Mouse (Mus musculus) midbrain, embryonic 15.5 days (tissue): ENCODE results near the gene Tll2. TPM values are rescaled to one million over a fixed set of nuclear protein-coding genes. Genes with fewer than 3 reads are reported as not detected.

Experiments used
- ATAC-seq: fragments of 200-750 bp; cut with Nextera tagmentation; replicated peaks from 2 replicates; pipeline ENCODE4 v1.8.0; 2017; ENCODE audit warnings: moderate TSS enrichment
- H3K27ac ChIP-seq: fragments of 300-500 bp; sonication (generic); 2 replicates; pipeline ENCODE4 v1.5.1; 2015; ENCODE audit warnings: mild to moderate bottlenecking, inconsistent platforms
- H3K27me3 ChIP-seq: fragments of 300-500 bp; sonication (generic); replicated peaks from 2 replicates; pipeline ENCODE4 v1.6.1; 2015; ENCODE audit warnings: inconsistent platforms
- H3K36me3 ChIP-seq: fragments of 300-500 bp; sonication (generic); replicated peaks from 2 replicates; pipeline ENCODE4 v1.6.1; 2015; ENCODE audit warnings: inconsistent platforms
- H3K4me1 ChIP-seq: fragments of 300-500 bp; sonication (generic); 2 replicates; pipeline ENCODE4 v1.6.1; 2015; ENCODE audit warnings: inconsistent platforms
- H3K4me2 ChIP-seq: fragments of 300-500 bp; sonication (generic); 2 replicates; pipeline ENCODE4 v1.6.1; 2015; ENCODE audit warnings: inconsistent platforms, mild to moderate bottlenecking, moderate library complexity
- H3K4me3 ChIP-seq: fragments of 300-500 bp; sonication (generic); 2 replicates; pipeline ENCODE4 v1.5.1; 2015; ENCODE audit warnings: mild to moderate bottlenecking, inconsistent platforms
- H3K9ac ChIP-seq: fragments of 300-500 bp; sonication (generic); 2 replicates; pipeline ENCODE4 v1.6.1; 2015; ENCODE audit warnings: mild to moderate bottlenecking, inconsistent platforms
- H3K9me3 ChIP-seq: fragments of 300-500 bp; sonication (generic); 2 replicates; pipeline ENCODE4 v1.6.1; 2016; ENCODE audit warnings: inconsistent platforms
- WGBS: fragments of 180-500 bp; shearing (Covaris S2); methylation state at CpG from one replicate; pipeline ENCODE4 v1.1.7; 2015; ENCODE audit warnings: mixed read lengths; 5-methylcytosine and 5-hydroxymethylcytosine counted together
- polyA plus RNA-seq: library from polyadenylated mRNA; unstranded; fragments of >200 nt; fragmentation: Nextera tagmentation; extraction: Ambion mirVana; gene quantifications from 2 replicates; pipeline ENCODE4 v1.2.1, GENCODE M21; 2015

Tll2 gene
- 1.3 and 1.6 TPM in 2 replicates for polyA plus RNA-seq

DNA sequence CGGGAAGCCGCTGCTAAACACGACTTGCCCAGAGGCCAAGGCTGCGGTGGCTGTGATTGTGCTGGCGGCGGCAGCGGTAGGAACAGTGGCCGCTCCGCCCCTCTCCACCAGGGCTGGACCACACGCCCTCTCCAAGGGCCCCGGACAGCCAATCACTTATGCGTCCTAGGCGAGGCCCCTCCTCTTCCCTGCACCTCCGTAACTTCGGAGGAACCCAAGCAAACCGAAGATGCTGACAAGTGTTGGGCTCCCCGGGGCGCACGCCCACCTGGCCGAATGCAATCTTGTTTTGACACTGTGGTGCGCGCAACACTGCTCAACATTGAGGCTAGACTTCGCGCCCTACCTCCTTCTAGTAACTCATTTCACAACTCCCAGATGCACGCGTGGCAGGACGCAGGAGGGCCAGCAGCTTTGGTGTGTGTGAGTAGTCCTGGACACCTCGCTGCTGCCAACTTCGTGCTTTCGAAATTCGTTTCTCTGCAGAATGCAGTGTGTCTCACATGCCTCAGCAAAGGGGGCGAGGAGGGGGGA, at the start of gene Tll2:
Gene Tll2, minus strand, starts transcription at position 25 of the 534 bp plus-strand sequence.
- H3K4me3 ChIP-seq = peak within 1 kb of the TSS; percentile 41
- H3K9ac ChIP-seq = peak within 1 kb of the TSS; percentile 36
- no peaks in the 10 kb centered on the region for H3K36me3 ChIP-seq
- 2% methylated on average over 32 of the region's 32 CpGs for WGBS
- H3K4me1 ChIP-seq = peaks cover 19% of the 10 kb centered on the region
- H3K27me3 ChIP-seq = peaks cover 49% of the 10 kb centered on the region
- no peaks in the 10 kb centered on the region for H3K9me3 ChIP-seq
- no peak within 1 kb of the TSS for H3K27ac ChIP-seq
- H3K4me2 ChIP-seq = peak within 1 kb of the TSS; percentile 90
- peak; percentile 93 for ATAC-seq

DNA sequence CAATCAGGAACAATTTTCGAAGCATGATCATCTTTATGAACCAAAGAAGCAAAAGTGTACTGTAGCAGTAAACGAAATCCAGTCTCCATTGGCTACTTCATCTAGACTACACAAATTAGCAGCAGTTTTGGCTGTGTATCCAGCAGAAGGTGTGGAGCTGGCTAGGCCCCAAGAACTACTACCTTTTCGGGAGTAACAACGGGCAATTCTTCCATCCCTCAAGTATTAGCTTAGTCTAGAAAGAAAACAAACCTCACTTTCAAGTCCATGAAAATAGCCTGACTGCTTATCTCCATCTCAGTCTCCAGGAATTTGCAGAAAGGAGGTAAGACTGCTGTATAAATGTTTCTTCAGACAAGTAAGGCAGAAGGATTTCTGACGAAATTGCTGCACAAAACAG, 47.9 kb upstream of the Tll2 start:
- ATAC-seq = no peak
- Histone ChIP-seq H3K36me3 (no peaks in the 10 kb centered on the region), H3K4me2 (no peak overlapping the region), H3K27ac (no peak overlapping the region), H3K9me3 (no peaks in the 10 kb centered on the region), H3K9ac (no peak overlapping the region), H3K4me3 (no peak overlapping the region), H3K4me1 (peaks cover 4% of the 10 kb centered on the region; the same call in 1 of the 2 replicates), H3K27me3 (no peaks in the 10 kb centered on the region)
- WGBS = 87% methylated on average over 5 of the region's 5 CpGs

DNA sequence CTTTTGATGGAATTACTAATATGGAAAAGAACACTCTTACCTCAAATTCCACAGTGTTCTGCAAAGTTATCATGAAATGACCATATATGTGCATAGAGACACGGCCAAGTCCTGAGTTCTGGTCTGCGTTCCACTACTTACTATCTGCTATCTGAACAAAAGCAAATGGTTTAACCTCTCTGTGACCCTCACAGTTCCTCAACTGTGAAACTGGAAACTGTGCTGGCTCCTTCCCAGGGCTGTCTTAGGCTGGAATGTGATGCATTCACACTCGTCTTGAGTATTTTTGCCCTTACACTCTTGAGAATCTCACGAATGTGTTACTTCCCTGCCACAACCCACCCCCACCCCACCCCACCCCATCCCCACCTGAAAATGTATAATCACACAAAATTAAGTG, 42.3 kb upstream of the Tll2 start:
- Histone ChIP-seq H3K9me3 (no peaks in the 10 kb centered on the region), H3K27ac (no peak overlapping the region), H3K4me2 (no peak overlapping the region), H3K4me1 (no peaks in the 10 kb centered on the region), H3K4me3 (no peak overlapping the region), H3K27me3 (no peaks in the 10 kb centered on the region), H3K9ac (no peak overlapping the region), H3K36me3 (0 out of 2 replicates have a peak, but pooled peaks cover 9% of the 10 kb centered on the region)
- 78% methylated on average over 4 of the region's 4 CpGs for WGBS
- no peak for ATAC-seq

DNA sequence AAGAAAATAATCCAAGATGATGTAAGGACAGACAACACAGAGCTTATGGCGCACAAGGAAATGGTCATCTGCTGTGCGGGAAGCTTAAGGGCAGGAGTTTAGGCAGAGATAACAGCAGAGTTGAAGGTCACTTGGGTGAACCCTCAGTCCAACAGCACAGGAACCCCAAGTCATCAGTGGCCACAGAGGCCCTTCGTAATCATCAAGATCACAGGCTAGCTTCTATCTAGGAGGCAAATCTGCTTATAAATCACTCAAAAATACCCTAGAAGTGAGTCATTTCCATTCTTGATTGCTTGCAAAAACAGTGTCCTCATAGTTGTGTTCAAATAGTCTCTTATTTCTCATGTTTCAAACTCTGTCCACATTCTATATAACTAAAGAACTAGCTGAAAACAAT, 41.6 kb upstream of the Tll2 start:
- Histone ChIP-seq H3K4me2 (no peak overlapping the region), H3K27me3 (no peaks in the 10 kb centered on the region), H3K9me3 (no peaks in the 10 kb centered on the region), H3K36me3 (0 out of 2 replicates have a peak, but pooled peaks cover 9% of the 10 kb centered on the region), H3K27ac (no peak overlapping the region), H3K9ac (no peak overlapping the region), H3K4me1 (no peaks in the 10 kb centered on the region), H3K4me3 (no peak overlapping the region)
- 96% methylated on average over 3 of the region's 3 CpGs for WGBS
- ATAC-seq = no peak

DNA sequence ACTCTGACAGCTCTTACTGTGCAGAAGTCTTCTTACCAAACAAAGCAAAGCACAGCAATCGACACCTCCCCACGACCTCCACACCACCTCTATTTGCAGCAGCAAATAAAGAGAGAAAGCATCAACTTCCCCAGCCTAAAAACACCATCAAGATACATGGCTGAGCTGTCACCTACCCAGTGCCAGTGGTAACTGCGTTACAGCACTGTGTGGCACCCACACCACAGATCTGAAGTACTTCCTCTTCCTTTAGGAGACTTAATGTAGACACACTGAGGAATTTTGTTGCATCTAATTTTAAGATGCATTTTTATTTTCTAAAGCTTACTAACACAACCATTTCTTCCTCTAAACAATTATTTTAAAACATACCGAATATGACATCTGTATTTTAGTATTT, 39.6 kb upstream of the Tll2 start:
- Histone ChIP-seq H3K4me1 (no peaks in the 10 kb centered on the region), H3K27me3 (no peaks in the 10 kb centered on the region), H3K36me3 (peaks cover 24% of the 10 kb centered on the region; the same call in 1 of the 2 replicates), H3K9ac (no peak overlapping the region), H3K4me3 (no peak overlapping the region), H3K27ac (no peak overlapping the region), H3K4me2 (no peak overlapping the region), H3K9me3 (no peaks in the 10 kb centered on the region)
- WGBS = 83% methylated on average over 4 of the region's 4 CpGs
- ATAC-seq = no peak

DNA sequence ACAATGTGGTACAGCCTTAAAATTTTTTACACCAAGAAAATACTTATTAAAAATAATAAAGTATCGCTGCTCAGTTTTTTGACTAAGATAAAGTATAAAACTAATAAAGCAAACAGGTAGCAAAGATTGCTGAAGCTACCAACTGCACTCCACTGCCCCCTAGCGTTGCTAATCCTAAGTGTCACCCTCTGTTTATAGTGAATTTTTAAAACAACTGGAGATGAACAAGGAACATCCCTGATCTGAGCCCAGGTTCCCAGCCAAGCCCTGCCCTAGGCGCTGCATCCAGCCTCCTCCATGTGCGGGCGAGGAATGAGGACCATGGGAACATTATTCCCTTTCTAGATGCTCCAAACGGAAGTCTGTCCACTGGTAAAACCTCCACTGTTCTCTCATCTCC, 37.9 kb upstream of the Tll2 start:
- H3K27me3 ChIP-seq = no peaks in the 10 kb centered on the region
- no peak overlapping the region for H3K4me3 ChIP-seq
- 57% methylated on average over 6 of the region's 6 CpGs for WGBS

DNA sequence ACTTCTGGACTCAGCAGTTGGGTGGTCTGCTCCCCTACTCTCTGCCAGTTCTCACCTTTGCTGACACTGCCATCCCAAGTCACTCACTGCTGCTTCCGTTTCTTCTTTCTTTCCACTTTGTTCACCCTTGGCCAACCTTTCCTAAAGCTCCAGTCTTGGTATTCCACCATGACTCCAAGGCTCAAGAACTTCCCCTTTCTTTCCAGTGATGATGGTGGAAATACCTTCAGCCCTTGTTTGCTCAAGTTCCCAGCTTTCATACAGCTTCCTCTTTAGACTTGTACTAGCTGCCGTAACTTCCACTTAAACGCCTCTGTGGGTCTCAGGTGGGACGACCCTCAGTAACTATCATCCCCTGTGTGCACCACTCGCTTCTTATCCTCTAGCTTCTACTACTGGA, 35.4 kb upstream of the Tll2 start:
- no peak overlapping the region for H3K27ac ChIP-seq
- no peak for ATAC-seq
- no peak overlapping the region for H3K4me2 ChIP-seq
- H3K36me3 ChIP-seq = peaks cover 26% of the 10 kb centered on the region; the same call in 1 of the 2 replicates
- H3K27me3 ChIP-seq = no peaks in the 10 kb centered on the region
- no peaks in the 10 kb centered on the region for H3K9me3 ChIP-seq
- no peak overlapping the region for H3K4me3 ChIP-seq
- H3K4me1 ChIP-seq = no peaks in the 10 kb centered on the region
- WGBS = 95% methylated on average over 5 of the region's 5 CpGs
- H3K9ac ChIP-seq = no peak overlapping the region

More for the DNA sequence above, 37.9 kb upstream of the Tll2 start:
- no peak for ATAC-seq
- Histone ChIP-seq H3K4me1 (no peaks in the 10 kb centered on the region), H3K27ac (no peak overlapping the region), H3K36me3 (peaks cover 24% of the 10 kb centered on the region; the same call in 1 of the 2 replicates), H3K9me3 (no peaks in the 10 kb centered on the region), H3K9ac (no peak overlapping the region), H3K4me2 (no peak overlapping the region)

DNA sequence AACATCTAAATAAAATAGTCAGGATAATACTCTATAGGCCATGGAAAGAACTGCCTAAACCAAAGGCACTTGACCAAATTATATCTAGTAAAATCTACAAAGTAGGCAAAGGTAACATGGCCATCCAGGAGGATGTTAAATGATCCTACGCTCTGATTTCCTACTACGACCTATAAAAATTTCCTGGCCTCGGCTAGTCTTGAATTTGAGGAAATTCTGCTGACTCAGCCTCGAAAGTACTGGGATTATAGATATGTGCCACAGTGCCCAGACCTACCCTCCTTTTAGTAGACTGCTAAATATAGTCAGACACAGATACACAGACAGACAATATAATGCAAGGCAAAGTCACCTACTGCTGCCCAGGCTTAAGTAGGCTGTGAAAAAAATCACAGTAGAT, 27.1 kb upstream of the Tll2 start:
- H3K27ac ChIP-seq = no peak overlapping the region
- WGBS = 95% methylated on average over 4 of the region's 4 CpGs
- H3K27me3 ChIP-seq = no peaks in the 10 kb centered on the region
- H3K4me1 ChIP-seq = no peaks in the 10 kb centered on the region
- ATAC-seq = no peak
- peaks cover 29% of the 10 kb centered on the region for H3K36me3 ChIP-seq
- no peak overlapping the region for H3K4me2 ChIP-seq
- H3K4me3 ChIP-seq = no peak overlapping the region
- H3K9me3 ChIP-seq = no peaks in the 10 kb centered on the region
- no peak overlapping the region for H3K9ac ChIP-seq

DNA sequence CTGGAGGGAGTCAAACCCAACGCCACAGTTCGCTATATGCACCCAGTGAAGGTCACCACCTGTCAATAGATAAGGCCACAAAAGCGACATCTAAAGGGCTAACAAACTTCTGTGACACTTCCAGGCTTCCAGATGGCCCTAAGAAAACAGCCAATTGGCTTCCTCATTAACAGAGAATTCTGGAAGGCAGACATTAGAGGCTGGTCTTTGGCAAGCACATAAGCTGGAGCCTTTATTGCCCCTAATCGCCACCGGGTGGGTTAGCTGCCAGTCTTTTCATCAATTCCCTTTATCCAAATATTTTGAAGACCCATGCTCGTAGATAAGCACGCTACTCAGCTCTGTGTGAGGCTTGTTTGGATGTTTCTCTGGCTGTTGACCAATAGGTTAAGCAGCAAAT, 1.7 kb upstream of the Tll2 start:
- ATAC-seq = no peak
- Histone ChIP-seq H3K27ac (no peak overlapping the region), H3K4me3 (no peak overlapping the region), H3K36me3 (no peaks in the 10 kb centered on the region), H3K4me2 (no peak overlapping the region), H3K9me3 (no peaks in the 10 kb centered on the region), H3K4me1 (peaks cover 19% of the 10 kb centered on the region), H3K9ac (no peak overlapping the region), H3K27me3 (peaks cover 37% of the 10 kb centered on the region)
- WGBS = 64% methylated on average over 7 of the region's 7 CpGs

DNA sequence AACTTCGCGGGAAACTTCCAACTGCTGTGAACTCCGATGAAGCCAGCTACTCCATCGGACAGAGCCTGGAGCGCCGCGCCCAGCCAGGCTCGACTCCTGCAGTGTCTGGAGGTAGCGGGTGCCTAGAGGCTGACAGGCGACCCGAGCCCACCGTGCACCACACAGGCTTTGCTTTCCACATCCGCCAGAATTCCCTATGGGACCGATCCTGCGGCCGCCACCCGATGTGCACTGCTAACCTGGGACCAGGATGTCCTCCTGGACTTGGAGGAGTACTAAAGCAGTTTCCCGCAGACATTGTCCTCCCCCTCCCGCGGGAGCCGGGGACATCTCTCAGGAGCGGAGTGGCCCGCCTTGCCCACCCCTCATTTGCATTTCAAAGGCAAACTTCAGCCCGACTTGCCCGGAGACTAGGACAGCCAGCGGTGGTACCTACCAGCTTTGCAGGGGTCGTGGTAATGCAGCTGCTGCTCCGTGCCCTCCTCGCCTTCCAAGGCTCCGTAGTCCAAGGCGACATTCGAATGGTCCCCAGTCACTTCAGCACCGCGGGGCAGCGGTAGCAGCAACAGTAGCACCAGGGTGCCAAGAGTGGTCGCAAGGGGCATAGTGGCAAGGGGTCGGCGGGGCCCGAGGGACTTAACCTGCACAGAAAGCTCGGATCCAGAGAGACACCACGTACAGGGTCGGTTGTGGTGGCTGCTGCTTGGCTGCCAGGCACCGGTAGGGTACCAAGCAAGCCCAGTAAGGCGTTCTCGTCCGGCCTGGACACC, 409 bp downstream of the Tll2 start:
- no peaks in the 10 kb centered on the region for H3K9me3 ChIP-seq
- no peak overlapping the region for H3K27ac ChIP-seq
- H3K4me1 ChIP-seq = peaks cover 19% of the 10 kb centered on the region
- no peaks in the 10 kb centered on the region for H3K36me3 ChIP-seq
- peak overlapping the region; percentile 90 for H3K4me2 ChIP-seq
- peak overlapping the region; percentile 41 for H3K4me3 ChIP-seq
- peaks cover 51% of the 10 kb centered on the region for H3K27me3 ChIP-seq
- ATAC-seq = peak; percentile 65
- WGBS = under 1% methylated on average over 46 of the region's 46 CpGs
- H3K9ac ChIP-seq = peak overlapping the region; percentile 36

DNA sequence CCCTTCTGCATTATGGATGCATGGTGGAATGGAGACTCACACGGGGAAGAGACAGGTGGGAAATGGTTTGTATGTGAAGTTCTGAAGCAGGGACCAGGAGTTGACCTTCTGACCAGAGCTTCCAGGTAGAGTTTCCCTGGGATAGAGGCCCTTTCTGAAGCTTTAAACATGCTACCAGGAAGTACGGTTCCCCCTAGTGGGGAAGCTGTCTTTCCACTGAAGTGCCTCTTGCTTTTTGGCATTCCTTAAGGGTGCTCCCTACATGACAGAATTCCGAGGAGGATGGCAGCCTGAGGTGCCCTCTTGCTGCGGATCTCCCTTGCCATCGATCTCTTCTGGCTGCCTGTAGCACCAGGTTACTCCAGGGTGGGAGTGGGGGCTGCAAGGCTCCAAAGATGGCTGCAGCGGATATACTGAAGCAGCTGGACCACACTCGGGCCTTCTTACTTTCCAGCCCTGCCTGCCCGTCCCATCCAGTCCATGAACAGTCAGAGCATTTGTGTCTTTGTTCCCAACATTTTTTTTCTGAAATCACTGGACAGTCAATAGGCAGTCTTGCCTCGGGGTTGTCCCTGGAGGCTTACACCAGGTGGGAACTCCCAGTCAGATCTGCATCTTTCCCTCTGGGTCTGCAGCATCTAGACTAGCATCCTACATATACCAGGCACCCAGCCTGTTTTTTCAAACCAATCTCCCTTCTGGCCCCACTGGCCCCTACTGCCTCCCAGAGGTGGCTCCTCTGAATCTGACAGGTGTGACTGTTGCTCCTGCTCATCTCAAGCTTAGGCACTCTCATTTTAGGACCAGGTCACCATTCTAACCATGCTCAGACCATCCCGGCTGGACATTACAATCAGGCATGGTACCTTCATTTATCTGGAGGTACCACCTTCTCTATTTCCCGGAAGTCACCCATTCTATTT, 2.2 kb downstream of the Tll2 start:
- no peak overlapping the region for H3K27ac ChIP-seq
- ATAC-seq = no peak
- H3K9me3 ChIP-seq = no peaks in the 10 kb centered on the region
- WGBS = 63% methylated on average over 11 of the region's 11 CpGs
- no peak overlapping the region for H3K4me2 ChIP-seq
- H3K27me3 ChIP-seq = peaks cover 56% of the 10 kb centered on the region
- no peak overlapping the region for H3K4me3 ChIP-seq
- H3K9ac ChIP-seq = no peak overlapping the region
- no peaks in the 10 kb centered on the region for H3K36me3 ChIP-seq
- peaks cover 19% of the 10 kb centered on the region for H3K4me1 ChIP-seq

DNA sequence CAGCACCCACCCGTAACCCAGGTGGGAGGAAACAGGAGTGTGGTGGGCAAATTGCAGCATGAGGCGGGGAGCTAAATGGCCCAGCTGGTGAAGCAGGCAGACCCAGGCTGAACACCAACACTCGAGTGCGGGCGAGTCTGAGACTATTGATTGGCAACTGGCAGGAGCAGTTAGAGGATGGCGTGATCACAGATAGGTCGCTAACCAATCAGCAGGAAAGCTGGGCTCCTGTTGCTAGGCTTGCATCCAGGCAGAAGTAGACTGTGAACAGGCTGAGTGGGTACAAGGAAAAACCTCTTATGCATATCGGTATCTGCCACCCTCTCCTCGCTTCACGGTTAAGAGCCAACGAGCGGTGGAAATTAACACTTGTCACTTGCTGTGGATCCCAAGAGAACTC, 9.0 kb downstream of the Tll2 start:
- no peak overlapping the region for H3K4me3 ChIP-seq
- H3K9ac ChIP-seq = no peak overlapping the region
- H3K4me2 ChIP-seq = no peak overlapping the region
- no peaks in the 10 kb centered on the region for H3K4me1 ChIP-seq
- peak; percentile 52; the same call in 1 of the 2 replicates for ATAC-seq
- no peaks in the 10 kb centered on the region for H3K9me3 ChIP-seq
- WGBS = 84% methylated on average over 12 of the region's 12 CpGs
- H3K27ac ChIP-seq = no peak overlapping the region
- no peaks in the 10 kb centered on the region for H3K36me3 ChIP-seq
- H3K27me3 ChIP-seq = peaks cover 40% of the 10 kb centered on the region
